Mouse (Mus musculus): ENCODE data around the gene Epn2. TPM values are rescaled to one million over a fixed set of nuclear protein-coding genes. Genes with fewer than 3 reads are reported as not detected.

The Epn2 gene
- polyA plus RNA-seq, 1 experiment from 2014 or later: 48.3 TPM

DNA sequence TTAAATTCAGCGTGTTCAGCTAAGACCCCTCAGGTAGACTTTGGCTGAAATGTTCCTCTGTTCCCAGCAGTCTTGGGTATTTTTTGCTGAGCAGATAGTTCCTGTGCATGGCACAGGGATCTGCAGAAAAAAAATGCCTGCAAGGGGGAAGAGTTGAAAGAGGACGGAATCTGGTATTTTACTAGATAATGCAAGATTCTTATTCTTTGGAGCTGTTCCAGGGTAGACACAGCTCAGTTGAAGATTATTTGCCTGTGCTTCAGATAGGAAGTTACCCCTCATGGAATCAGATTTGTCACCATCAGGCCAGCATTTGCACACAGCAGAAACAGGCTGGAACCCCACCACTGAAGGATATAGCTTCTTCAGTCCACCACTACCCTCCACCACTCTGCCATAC, 84.0 kb downstream of the Epn2 start:
- Histone ChIP-seq H3K36me3 (peaks cover 22% of the 10 kb centered on the region), H3K27ac (no peak overlapping the region), H3K9me3 (no peaks in the 10 kb centered on the region), H3K9ac (replicated peaks) (no peak overlapping the region), H3K4me2 (replicated peaks) (no peak overlapping the region), H3K4me3 (replicated peaks) (no peak overlapping the region), H3K27me3 (no peaks in the 10 kb centered on the region; the same call in 1 of the 2 replicates), H3K4me1 (replicated peaks) (peaks cover 26% of the 10 kb centered on the region)
- ATAC-seq: no peak
- WGBS: 93% methylated on average over 2 of the region's 2 CpGs

GRCm38 (mm10) chr11:61494129-61494997, 85.1 kb downstream of the Epn2 start, which contains the start of gene Mapk7:
Mapk7 (minus strand) TSS chr11:61494406.
- H3K36me3 ChIP-seq: peaks cover 34% of the 10 kb centered on the region
- H3K4me2 ChIP-seq (replicated peaks): peak within 1 kb of the TSS; percentile 88
- no peaks in the 10 kb centered on the region; the same call in 1 of the 2 replicates for H3K27me3 ChIP-seq
- peaks cover 36% of the 10 kb centered on the region for H3K4me1 ChIP-seq (replicated peaks)
- H3K9me3 ChIP-seq: no peaks in the 10 kb centered on the region
- peak within 1 kb of the TSS; percentile 93 for H3K9ac ChIP-seq (replicated peaks)
- under 1% methylated on average over 62 of the region's 62 CpGs for WGBS
- H3K4me3 ChIP-seq (replicated peaks): peak within 1 kb of the TSS; percentile 94
- peak; percentile 98 for ATAC-seq
- peak within 1 kb of the TSS; percentile 92 for H3K27ac ChIP-seq

GRCm38 (mm10) chr11:61493525-61494128, 85.9 kb downstream of the Epn2 start:
- H3K27ac ChIP-seq: peak overlapping the region; percentile 92
- peak overlapping the region; percentile 88 for H3K4me2 ChIP-seq (replicated peaks)
- peak overlapping the region; percentile 93 for H3K9ac ChIP-seq (replicated peaks)
- no peaks in the 10 kb centered on the region; the same call in 1 of the 2 replicates for H3K27me3 ChIP-seq
- ATAC-seq: peak; percentile 82
- H3K9me3 ChIP-seq: no peaks in the 10 kb centered on the region
- peaks cover 41% of the 10 kb centered on the region for H3K4me1 ChIP-seq (replicated peaks)
- under 1% methylated on average over 48 of the region's 50 CpGs for WGBS
- H3K4me3 ChIP-seq (replicated peaks): peak overlapping the region; percentile 94
- peaks cover 41% of the 10 kb centered on the region for H3K36me3 ChIP-seq

- peaks cover 45% of the 10 kb centered on the region for H3K4me1 ChIP-seq (replicated peaks)
- H3K27me3 ChIP-seq: no peaks in the 10 kb centered on the region; the same call in 1 of the 2 replicates
- 79% methylated on average over 12 of the region's 12 CpGs for WGBS
These were observed 86.6 kb downstream of the Epn2 start for GRCm38 (mm10) chr11:61492749-61493401.

DNA sequence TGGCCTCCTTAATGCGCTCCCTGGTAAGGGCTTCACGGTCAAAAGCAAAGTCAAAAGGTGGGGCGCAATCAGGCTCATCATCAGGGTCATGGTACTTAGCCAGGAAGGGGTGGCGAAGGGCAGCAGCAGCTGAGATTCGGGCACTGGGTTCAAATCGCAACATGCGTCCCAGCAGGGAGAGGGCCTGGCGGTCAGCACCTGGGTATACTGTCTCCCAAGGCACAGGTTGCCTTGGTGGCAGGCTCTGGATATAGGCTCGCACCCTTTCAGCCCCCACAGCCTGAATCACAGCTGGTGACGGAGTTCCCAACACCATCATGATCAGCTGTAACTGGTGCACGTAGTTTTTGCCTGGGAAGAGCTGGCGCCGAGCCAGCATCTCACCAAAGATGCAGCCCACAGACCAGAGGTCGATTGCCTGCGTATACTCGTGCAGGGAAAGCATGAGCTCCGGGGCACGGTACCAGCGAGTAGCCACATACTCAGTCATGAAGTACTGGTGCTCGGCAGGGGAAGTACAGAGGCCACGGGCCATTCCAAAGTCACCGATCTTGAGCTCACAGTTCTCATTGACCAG, 88.5 kb downstream of the Epn2 start:
- Histone ChIP-seq H3K36me3 (peaks cover 58% of the 10 kb centered on the region), H3K4me2 (replicated peaks) (no peak overlapping the region), H3K4me1 (replicated peaks) (peaks cover 62% of the 10 kb centered on the region), H3K27ac (no peak overlapping the region), H3K9me3 (no peaks in the 10 kb centered on the region), H3K27me3 (no peaks in the 10 kb centered on the region), H3K4me3 (replicated peaks) (no peak overlapping the region), H3K9ac (replicated peaks) (no peak overlapping the region; the same call in 1 of the 2 replicates)
- ATAC-seq: no peak
- 93% methylated on average over 22 of the region's 22 CpGs for WGBS

More at GRCm38 (mm10) chr11:61492749-61493401, 86.6 kb downstream of the Epn2 start:
- no peak for ATAC-seq
- H3K4me3 ChIP-seq (replicated peaks): peak overlapping the region; percentile 94
- peak overlapping the region; percentile 93 for H3K9ac ChIP-seq (replicated peaks)
- no peaks in the 10 kb centered on the region for H3K9me3 ChIP-seq
- peak overlapping the region; percentile 92; the same call in 1 of the 2 replicates for H3K27ac ChIP-seq
- H3K4me2 ChIP-seq (replicated peaks): peak overlapping the region; percentile 88
- peaks cover 49% of the 10 kb centered on the region for H3K36me3 ChIP-seq

GRCm38 (mm10) chr11:61489874-61490273, 89.6 kb downstream of the Epn2 start:
- ATAC-seq: no peak
- over 99% methylated on average over 8 of the region's 8 CpGs for WGBS
- Histone ChIP-seq H3K4me3 (replicated peaks) (no peak overlapping the region), H3K27me3 (no peaks in the 10 kb centered on the region), H3K36me3 (peaks cover 58% of the 10 kb centered on the region), H3K9ac (replicated peaks) (no peak overlapping the region), H3K4me2 (replicated peaks) (no peak overlapping the region), H3K4me1 (replicated peaks) (peaks cover 73% of the 10 kb centered on the region), H3K9me3 (no peaks in the 10 kb centered on the region), H3K27ac (no peak overlapping the region)

DNA sequence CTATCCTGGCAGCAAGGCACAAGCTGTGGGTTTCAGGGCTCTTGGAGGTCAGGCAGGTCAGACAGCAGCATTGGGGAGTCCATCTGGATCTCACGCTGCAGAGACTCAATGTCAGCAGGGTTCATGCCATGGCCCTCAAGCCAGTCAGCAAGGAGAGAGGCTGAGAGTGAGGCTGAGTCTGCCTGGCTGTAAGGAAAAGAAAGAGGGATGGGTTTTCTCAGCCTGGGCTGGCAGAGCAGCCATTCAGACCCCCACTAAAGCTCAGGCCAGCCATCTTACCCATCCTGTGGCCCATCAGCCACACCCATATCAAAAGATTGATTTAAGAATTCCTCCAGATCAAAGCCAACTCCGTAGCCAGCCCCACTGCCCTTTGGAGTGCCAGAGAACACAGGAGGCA, 90.4 kb downstream of the Epn2 start:
- Histone ChIP-seq H3K9me3 (no peaks in the 10 kb centered on the region), H3K27me3 (no peaks in the 10 kb centered on the region), H3K4me2 (replicated peaks) (no peak overlapping the region), H3K27ac (no peak overlapping the region), H3K36me3 (peaks cover 58% of the 10 kb centered on the region), H3K4me1 (replicated peaks) (peaks cover 81% of the 10 kb centered on the region), H3K4me3 (replicated peaks) (no peak overlapping the region), H3K9ac (replicated peaks) (no peak overlapping the region)
- 89% methylated on average over 2 of the region's 2 CpGs for WGBS
- ATAC-seq: no peak

DNA sequence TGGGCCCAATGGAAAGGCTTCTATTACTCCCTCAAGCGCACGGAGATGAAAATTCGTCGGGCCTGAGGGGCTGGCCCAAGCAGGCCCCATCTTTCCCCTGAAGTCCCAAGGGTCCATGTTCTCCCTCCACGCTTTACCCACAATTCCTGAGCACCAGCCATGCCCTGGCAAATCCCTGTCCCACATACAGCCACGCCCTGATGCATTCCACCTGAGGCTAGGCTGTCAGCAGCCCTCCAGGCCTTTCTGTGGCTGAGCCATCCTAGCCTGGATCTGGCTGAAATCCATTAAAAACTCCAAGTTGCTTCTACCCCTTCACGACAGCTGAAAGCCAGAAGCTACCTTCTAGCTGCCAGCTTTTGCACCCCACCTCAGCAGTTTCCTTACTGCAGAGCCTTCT, 91.6 kb downstream of the Epn2 start:
- H3K4me2 ChIP-seq (replicated peaks): no peak overlapping the region
- H3K4me1 ChIP-seq (replicated peaks): peaks cover 79% of the 10 kb centered on the region
- H3K36me3 ChIP-seq: peaks cover 58% of the 10 kb centered on the region
- H3K27me3 ChIP-seq: no peaks in the 10 kb centered on the region
- WGBS: 90% methylated on average over 7 of the region's 7 CpGs
- ATAC-seq: no peak
- H3K4me3 ChIP-seq (replicated peaks): no peak overlapping the region
- H3K9me3 ChIP-seq: no peaks in the 10 kb centered on the region
- H3K27ac ChIP-seq: no peak overlapping the region
- H3K9ac ChIP-seq (replicated peaks): no peak overlapping the region

DNA sequence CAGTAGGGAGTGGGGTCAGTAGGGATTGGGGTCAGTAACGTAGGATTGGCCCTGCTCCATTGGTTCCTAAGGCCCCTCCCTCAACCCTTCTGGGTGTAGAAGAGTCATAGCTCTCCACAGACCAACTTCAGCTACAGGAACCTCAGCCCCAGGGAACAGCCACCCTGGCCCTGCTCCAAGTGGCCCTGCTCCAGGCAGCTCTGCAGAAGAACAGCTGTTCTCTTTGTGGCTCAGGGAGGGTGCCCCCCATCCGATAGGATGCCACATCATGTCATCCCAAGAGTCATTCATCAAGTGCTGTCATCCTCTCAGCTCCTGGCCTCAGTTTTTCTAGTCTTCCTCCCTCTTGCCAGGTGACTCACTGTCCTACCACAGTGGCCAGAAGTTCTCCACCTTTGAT, 92.1 kb downstream of the Epn2 start:
- 56% methylated on average over 2 of the region's 2 CpGs for WGBS
- peaks cover 75% of the 10 kb centered on the region for H3K4me1 ChIP-seq (replicated peaks)
- no peak overlapping the region for H3K27ac ChIP-seq
- ATAC-seq: no peak
- no peaks in the 10 kb centered on the region for H3K27me3 ChIP-seq
- no peak overlapping the region for H3K4me3 ChIP-seq (replicated peaks)
- H3K4me2 ChIP-seq (replicated peaks): no peak overlapping the region
- no peaks in the 10 kb centered on the region for H3K9me3 ChIP-seq
- H3K9ac ChIP-seq (replicated peaks): no peak overlapping the region
- peaks cover 54% of the 10 kb centered on the region for H3K36me3 ChIP-seq

DNA sequence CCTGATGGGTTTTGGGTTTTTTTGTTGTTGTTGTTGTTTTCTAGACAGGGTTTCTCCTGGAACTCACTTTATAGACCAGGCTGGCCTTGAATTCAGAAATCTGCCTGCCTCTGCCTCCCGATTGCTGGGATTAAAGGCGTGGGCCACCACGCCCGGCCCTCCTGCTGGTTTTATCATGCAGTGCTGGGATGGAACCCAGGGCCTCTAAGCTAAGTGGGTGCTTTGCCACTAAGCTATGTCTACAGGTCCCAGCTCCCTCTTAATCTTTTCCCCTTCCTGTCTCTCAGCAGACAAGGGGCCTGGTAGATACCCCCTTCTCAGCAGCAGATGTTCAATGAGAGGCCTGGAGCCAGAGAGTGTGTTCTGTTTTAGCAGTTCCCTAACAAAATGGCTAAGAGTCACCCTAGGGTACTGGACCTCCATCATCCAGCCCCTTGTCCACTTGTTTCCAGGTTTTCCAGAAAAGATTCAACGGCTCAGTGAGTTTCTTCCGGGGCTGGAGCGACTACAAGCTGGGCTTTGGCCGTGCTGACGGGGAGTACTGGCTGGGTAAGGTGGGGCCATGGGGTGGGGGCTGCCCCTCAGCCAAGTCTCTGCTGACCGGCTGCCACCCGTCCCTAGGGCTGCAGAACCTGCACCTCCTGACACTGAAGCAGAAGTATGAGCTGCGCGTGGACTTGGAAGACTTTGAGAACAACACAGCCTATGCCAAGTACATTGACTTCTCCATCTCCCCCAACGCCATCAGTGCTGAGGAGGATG, 92.8 kb downstream of the Epn2 start:
- Histone ChIP-seq H3K4me3 (replicated peaks) (peak overlapping the region; percentile 1; the same call in 1 of the 2 replicates), H3K4me2 (replicated peaks) (peak overlapping the region; percentile 42), H3K36me3 (peaks cover 47% of the 10 kb centered on the region), H3K4me1 (replicated peaks) (peaks cover 68% of the 10 kb centered on the region), H3K9me3 (no peaks in the 10 kb centered on the region), H3K27ac (peak overlapping the region; percentile 96), H3K9ac (replicated peaks) (no peak overlapping the region), H3K27me3 (no peaks in the 10 kb centered on the region)
- 92% methylated on average over 14 of the region's 14 CpGs for WGBS
- ATAC-seq: no peak
